Mouse (Mus musculus) retina, postnatal 1 day (tissue): Measurements from ENCODE around the gene Gpd1l.
"Not testable (repeated sequence)": the region's sequence is repeated elsewhere in the genome, so short reads cannot be mapped to it uniquely, and the experiment has no call there.

Experiments
- DNase-seq: peaks from one replicate; pipeline ENCODE4 v3.0.0-alpha.2; 2012

Gpd1l gene

DNA sequence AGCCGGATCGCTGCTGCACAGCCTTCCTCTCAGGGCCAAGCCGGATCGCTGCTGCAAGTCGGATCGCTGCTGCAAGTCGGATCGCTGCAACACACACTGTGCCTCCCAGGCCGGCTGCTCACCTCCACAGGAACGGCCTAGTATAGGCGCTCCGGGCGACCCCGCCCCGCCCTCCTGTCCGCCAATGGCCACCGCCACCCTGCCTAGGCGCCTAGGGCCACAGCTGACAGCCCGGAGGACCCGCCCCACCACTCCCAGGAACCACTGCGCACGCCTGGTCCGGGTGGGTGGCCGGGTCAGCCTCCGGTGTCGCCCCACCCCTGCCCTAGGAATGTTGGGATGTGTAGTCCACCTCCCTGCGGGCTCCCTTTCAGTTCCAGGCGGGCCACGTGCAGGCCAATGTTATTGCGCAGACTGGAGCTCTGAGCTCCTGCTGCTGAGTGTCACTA, at the start of gene Gpd1l:
TSS of gene Gpd1l (minus strand) at position 265 of the 449 bp plus-strand sequence.
- DNase-seq, result peak; percentile 95

DNA sequence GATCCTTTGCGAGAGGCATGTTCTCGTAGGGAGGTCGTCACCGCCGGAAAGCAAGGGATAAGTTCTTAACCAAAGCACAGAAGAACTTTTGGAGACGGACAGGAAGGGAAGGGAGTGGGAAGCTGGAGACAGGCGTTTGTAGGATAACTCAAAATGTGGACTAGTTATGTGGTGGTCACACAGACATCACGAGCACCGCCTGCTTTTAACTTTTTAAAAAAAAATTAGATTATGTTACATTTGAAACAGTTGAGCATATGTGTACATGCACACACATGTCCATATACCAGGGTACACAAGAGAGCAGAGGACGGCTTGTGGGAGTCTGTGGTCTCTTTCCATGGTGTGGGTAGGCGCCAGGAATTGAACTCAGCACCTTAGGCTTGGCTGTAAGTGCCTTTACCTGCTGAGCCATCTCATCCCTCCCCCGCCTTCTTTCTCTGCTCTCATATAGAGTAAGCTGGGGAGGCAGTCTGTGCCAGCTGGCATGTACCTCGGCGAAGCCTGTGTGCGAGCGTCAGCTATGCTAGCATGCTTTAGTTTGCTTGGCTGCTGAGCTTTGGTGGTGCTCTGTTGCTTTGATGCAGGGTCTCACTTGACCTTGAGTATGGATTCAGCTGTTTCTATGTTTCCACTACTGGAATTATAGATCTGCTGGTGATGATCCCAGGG, 49.0 kb upstream of the Gpd1l start, which contains the start of gene Rps27rt:
TSS of gene Rps27rt (minus strand) at position 51 of the 672 bp plus-strand sequence.
- DNase-seq, result no peak

DNA sequence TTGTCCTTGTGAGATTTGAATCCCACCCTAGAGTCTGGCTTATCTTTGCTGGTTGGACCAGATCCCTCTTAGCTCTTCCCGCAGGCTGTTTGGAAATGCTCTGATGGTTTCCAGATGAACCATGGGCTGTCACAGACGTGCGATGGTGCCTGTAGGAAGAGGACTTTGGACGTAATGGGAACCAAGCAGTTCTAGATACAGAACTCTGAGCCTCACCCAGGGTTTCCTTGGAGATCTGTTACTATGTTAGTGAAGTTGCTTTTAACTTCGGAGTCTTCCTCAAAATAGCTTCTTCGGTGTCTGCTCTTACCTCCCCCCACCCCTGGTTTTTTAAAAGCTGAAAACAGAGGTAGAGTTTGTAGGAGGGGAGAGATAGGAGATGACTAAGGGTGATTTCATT, 46.2 kb upstream of the Gpd1l start:
- DNase-seq, result no peak

DNA sequence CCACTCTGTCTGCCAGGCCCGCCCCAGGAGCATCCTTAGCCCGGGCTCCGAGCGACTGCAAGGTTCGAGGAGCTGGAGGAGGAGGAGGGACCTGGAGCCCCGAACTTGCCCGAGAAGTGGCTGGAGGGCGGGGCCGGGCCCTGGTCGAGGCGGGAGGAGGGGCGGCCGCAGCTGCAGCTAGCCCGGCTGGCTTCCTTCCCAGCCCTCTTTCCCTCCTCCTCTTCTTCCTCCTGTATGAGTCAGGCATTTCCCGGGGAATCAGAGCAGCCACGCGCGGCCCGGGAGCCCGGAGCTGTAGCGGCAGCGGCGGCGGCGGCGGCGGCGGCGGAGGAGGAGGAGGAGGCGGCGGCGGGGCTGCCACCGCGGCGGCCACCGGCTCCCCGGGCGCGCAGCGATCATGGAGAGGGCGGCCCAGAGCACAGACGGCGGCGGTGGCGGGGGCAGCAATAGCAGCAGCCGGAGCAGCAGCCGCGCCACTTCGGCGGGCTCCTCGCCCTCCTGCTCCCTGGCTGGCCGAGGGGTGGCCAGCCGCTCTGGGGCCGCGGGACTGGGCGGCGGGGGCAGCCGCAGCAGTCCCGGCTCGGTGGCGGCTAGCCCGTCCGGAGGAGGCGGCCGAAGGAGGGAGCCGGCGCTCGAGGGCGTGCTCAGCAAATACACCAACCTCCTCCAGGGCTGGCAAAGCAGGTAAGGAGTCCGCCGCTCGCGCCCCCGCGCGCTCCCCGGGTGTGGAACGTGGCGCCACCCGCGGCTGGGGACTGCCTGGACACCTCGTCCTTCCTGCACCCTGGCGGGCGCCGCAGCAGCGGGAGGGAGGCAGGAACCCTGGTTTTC, 44.7 kb upstream of the Gpd1l start, which contains the start of gene Osbpl10:
TSS of gene Osbpl10 (plus strand) at position 289 of the 831 bp plus-strand sequence.
- DNase-seq, result peak; percentile 86

DNA sequence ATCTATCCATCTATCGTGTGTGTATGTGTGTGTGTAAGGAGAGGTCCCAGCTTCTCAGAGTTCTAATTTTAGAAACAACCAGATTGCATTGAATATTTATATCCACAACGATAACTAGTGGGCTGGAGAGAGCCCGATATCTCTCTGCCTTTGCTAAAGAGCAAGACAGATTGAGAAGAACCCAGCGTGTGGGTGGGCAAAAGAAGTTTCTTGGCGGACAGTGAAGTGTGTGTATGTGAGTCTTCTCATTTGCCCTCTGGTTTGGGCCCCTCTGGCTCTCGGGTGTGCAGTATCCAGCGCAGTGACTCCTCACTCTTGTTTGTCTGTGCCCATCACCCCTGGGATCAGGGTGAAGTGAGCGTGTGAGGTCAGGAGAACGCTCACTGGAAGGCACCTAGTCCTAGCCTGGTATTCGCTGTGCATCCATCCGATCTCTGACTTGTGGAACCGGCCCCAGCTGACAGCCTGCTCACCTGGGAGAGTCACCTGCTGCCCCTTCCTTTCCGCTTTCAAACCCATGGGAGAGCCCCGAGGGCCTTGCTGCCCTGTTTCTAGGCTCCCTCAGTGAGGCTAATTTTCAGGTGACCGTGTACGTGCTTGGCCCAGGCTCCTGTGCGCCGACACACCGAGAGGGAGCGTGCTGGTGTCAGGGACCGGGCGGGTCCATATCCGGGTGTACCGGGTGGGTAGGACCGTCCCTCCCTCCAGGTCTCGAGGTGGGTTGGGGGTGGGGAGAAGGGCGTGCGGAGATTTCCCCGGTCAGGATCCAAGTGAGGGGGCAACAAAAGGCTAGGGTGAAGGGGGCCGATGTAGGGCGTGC, 43.9 kb upstream of the Gpd1l start:
- DNase-seq, result no peak

DNA sequence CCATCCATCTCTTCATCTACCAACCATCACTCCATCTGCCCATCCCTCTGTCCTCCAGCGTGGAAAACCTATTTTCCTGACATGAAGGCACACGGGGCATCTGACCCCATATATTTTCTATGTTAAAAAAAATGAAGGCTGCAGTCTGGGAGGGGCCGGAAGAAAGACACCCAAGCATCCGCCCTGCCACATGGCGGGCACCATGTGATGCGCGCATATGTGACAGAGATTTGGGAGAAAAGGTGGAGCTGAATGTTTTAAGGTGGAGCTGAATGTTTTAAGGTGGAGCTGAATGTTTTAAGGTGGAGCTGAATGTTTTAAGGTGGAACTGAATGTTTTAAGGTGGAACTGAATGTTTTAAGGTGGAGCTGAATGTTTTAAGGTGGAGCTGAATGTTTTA, 32.5 kb upstream of the Gpd1l start:
- DNase-seq, result not testable (repeated sequence)

DNA sequence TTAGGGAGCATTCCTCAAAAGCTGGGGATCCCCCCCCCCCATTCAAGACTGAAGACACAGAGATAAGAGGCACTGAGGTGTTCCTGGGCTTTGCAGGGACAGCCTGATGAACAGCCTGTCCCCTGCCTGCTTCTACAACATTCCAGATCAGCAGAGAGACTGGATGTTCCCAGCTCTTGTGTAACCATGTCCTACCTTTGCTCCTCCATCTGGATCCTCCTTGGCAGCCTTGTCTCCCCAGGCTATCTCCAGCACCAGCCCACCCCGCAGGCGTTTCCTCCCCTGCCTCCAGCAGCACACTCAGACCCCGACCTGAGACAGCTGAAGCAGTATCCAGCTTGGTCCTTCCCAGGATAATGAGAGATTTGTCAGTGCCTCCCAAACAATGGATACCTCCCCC, 30.3 kb upstream of the Gpd1l start:
- DNase-seq, result no peak

DNA sequence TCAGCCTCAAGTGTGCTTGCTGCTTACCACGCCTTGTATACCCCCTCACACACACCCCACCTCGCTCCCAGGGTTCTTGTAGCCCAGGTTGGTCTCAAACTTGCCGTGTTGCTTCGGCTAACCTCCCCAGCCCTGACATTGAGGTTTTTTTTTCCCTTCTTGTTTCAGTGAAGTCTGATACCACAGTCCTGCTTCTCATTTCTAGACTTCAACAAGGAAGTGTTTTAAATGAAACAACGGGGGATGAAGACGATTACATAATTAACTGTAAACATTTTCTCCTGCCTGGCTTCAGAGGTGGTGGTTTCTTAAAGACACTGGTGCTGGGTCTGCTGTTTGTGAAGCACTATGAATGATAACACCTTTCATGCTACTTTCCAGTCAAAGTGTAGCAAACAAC, 27.1 kb upstream of the Gpd1l start:
- no peak for DNase-seq

DNA sequence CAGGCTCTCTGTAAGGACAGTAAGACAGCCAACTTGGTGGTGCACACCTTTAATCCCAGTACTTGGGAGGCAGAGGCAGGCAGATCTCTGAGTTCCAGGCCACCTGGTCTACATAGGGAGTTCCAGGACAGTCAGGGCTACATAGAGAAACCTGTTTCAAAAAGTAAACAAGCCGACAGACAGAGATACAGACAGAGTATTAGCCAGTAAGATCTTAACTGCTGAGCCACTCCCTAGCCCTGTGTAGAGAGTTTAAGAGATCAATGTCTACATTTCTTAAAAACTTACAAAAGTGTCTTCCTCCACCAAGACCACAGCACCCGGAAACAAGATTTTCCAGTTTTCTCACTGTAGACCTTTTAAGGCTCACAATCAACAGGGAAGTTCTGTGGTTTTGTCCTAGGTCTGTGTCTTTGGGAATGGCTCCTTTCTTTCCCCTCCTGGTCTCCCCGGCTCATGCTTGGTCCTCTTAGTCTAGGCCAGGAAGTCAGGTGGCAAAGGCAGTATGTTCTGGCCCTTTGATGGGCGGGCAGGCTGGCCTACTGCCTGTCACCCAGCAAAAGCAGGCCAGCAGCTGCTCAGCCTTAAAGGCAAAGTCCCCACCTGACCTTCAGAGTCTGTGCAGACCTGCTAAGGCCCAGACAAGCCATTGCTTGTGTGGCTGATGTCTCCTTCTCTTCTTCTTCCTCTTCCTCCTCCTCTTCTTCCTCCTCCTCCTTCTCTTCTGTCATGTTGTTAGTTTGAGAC, 26.4 kb upstream of the Gpd1l start:
- DNase-seq, result no peak

DNA sequence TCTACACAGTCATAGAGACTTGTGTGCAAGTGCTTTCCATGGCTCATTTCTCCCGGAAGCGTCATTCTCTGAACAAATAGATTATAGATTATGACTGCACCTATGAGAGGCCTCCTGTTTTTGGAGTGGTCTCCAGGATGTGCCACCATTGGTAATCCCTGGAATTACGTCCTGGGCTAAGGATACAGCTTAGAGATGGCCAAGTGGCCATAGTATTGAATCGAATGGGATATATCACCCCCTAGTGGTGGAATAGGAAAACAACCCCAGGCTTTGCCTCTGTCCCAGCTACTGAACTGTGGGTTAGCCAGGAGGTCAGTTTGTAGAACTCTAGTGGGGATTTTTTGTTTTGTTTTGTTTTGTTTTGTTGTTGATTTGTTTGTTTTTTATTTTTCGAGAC, 23.2 kb upstream of the Gpd1l start:
- peak; percentile 80 for DNase-seq

DNA sequence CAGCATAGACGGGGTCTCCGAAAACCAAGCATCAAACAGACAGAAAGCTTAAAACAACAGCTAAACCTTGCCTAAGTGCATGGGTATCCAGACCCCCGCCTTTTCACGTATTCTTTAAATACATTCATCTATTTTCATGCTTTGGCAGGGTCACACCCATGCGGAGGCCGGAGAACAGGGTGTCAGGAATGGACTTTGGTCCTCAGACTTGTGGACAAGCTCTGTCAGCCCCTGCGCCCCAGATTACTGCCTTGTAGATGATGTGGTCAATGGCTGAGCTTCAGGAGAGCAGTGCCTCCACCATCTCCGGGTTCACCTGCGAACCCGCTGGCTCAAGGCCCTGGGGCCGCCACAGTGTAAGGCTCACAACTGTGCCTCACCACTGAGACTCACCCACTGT, 21.6 kb upstream of the Gpd1l start:
- DNase-seq, result no peak

DNA sequence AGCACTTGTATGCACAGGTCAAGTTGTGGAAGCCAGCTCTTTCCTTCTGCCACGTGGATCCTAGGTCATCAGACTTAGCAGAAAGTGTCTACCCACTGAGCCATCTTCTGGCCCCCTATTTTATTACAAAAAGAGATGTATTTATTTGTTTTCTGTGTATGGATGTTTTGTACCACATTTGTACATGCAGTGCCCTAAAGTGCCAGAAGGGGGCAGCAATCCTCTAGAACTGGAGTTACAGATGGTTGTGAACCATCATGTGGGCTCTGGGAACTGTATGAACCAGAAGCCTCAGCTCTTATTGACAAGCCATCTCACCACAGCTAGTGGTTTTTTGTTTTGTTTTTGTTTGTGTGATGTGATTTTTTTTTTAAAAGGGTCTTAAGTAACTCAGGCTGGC, 19.1 kb upstream of the Gpd1l start:
- DNase-seq, result peak; percentile 33

DNA sequence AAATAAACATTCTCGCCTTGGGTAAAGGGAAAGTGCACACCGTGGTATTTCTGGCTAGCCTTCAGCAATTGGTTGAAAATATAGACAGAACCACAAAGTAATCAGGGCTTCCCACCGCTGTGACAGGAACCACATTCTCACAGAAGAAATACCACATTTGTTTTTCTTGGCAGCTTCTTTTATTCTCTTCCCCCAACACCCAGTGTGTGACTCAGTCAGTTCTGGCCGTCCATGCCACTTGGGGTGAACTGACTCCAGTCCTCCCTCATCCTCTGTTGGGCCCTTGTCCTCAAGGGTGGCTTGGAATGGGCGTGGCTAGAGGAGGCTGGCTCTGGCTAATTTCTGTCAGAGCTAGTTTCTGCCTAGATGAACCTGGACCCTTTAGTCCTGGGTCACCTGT, 14.6 kb upstream of the Gpd1l start:
- no peak for DNase-seq

DNA sequence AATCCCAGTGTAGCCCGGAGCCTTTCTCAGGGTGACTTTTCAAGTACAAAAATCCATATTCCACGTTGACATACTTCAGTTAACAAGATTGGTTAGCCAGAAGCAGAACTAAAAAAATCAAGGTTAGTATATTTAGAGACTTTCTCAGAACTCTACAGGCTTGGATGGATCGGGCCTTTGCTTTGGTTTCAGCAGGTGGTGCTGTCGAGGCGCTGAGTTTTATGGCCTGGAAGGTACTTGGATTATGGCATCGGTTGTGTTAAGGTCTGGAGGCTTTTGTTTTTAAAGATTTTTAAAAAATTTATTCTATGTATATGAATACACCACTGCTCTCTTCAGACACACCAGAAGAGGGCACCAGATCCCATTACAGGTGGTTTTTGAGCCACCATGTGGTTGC, 11.8 kb upstream of the Gpd1l start:
- no peak for DNase-seq

DNA sequence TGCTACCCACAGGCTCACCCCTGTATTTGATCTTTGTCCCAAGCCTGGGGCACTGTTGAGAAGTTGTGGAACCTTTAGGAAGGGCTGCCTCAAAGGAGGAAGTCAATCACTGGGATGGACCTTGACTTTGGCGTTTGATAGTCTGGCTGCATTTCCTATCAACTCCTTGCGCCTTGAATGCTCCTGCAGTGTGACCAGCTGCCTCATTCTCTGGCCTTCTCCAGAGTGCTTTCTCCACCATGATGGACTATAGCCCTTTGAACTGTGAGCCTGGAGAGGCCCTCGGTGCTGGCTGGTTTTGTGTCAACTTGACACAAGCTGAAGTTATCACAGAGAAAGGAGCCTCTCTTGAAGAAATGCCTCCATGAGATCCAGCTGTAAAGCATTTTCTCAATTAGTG, 10.9 kb upstream of the Gpd1l start:
- DNase-seq, result no peak

DNA sequence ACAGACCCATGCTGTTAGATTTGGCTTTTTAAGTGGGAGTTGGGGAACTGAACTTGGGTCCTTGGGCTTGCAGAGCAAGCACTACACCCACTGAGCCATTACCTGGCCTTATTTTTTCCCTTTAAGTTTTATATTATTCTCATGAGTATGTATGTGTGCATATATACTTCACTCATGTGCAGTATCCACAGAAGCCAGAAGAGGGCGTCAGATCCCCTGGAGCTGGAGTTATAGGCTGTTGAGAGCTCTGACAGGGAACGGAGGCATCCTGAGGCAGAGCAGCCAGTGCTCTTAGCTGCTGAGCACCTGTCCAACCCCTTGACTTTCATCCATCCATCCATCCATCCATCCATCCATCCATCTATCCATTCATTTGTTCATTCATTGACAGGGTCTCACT, 2.9 kb upstream of the Gpd1l start:
- no peak for DNase-seq

DNA sequence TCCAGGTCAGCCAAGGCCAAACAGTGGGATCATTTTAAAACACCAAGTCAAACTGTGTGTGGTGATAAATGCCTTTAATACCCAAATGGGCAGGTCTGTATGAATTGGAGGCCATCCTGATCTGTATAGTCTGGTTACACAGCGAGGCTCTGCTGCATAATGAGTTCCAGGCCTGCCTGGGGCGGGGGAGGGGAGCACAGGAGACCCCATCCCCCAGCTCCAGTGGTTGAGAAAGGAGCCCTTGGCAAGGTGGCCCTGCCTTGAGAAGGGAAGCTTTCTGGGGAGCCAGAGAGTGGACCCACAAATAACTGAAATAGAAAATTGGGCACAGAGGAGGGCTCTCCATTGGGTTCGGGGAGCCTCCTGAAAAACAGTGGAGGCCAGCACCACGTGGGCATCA, 1.5 kb upstream of the Gpd1l start:
- no peak for DNase-seq

DNA sequence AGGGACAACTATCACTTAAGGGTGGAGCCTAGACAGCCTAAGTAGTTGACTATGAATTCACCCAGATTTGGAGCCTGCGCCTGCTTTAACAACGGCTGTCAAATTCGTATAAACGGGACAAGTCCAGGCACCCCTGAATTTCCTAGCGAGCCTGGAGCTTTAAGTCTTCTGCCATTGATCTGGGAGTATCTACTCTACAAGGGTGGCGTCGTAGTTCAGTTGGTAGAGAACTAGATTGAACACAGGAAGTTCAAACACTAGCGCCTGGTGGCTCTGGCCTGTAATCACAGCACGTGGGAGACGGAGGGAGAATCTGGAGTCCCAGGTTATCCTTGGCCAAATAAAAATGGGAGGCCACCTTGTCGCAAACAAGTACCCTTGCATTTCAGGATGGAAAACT, 444 bp upstream of the Gpd1l start:
- no peak for DNase-seq

DNA sequence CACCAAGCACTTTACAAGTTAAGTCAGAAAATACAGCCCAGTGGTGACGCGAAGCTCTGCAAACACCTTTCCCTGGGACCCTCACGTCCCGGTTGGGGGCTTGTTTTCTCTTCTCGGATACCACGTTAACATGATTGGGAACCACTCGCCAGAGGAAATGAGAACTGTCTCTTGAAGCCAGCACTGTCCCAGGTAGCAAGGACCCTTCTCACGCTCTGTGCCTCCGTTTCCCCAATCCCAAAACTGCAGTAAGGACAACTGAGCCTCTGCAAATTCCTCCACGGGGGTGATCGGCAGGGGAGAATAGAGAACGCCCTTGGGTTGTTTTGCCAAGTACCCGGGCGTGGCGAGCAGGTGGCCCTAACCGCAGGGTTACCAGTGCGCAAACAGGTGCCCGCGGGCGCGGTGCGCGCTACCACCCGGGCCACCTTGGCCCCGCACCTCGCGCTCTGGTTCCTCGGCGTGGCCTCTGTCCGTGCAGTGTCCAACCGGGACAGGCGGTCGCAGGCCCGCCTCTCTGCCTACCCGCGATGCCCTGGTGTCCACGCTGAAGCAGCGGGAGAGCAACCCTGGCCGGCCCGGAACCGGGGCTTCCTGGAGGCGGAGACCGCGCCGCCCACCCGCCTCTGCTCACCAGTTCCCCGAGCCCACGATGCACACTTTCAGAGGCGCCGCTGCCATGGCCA, 607 bp downstream of the Gpd1l start:
- peak; percentile 26 for DNase-seq

DNA sequence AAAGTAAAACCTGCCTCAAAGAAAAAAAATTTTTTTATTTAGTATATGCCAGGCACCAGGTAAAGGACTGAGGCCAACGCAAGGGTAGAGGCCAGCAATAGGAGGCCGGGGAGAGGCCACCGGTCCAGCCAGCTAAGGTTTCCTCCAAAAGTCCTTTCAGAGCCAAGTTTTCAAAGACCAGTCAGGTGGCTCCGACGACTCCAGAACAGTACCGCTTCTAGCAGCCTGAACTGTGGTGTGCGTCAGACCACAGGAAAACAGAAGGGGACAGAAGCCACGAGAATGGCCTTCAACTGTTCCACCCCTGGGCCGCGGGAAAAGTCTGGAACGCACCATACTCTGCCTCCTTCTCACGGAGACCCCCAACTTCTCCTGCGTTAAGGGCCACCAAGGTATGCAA, 1.2 kb downstream of the Gpd1l start:
- DNase-seq, result no peak

DNA sequence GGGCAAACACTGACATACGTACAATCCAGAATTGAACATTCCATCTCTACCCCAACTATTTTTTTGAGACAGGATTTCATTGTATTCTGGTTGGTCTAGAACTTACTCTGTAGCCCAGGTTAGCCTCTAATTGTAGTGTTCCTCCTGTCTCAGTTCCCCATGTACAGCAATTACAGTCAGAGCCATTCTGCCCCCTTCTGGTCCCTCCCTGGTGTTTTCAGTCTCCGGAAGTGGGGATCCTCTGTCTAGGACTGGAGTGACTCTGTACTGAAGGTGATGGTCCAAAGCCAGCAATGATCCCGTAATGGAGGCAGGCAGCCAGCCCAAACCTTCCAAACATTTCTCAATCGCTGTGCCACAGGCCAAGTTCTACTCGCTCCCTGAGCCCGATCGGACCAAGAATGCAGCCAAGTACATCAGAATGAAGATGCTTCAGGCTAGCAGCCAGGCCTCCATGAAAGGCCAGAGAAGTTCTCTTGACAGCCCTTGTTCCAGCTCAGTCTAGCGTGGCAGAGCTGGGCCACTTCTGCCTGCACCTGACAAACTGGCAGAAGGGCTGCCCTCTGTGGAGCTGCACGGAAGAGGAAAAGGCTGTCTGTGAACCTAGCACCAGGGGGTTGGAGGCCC, 3.2 kb downstream of the Gpd1l start:
- DNase-seq, result peak; percentile 87

DNA sequence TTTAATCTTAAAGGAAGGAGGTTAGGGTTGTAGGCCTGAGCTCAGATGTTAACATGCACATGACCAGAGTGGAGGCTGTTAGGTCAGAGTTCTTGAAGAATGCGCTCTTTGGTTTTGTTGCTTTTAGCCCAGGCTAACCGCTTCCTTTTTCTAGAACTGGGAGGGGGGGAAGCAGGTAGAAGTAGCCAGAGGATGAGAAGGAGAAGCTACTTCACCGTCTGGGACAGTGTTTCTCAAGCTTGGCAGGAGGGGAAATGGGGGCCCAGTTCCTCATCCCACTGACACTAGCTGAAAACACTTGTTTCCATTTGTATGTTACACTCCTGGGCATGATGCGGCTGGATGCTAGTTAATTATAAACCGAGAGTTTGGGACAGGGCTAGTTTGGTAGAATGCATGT, 8.2 kb downstream of the Gpd1l start:
- DNase-seq, result no peak
